Mouse (Mus musculus): ENCODE results near the gene Vasp.

Vasp gene

GRCm38 (mm10) chr7:19303046-19303305 lies 31.4 kb upstream of the Vasp start:
- no peak for DNase-seq

- no peak for DNase-seq
Measured at GRCm38 (mm10) chr7:19302264-19303045, 30.8 kb upstream of the Vasp start.

DNA sequence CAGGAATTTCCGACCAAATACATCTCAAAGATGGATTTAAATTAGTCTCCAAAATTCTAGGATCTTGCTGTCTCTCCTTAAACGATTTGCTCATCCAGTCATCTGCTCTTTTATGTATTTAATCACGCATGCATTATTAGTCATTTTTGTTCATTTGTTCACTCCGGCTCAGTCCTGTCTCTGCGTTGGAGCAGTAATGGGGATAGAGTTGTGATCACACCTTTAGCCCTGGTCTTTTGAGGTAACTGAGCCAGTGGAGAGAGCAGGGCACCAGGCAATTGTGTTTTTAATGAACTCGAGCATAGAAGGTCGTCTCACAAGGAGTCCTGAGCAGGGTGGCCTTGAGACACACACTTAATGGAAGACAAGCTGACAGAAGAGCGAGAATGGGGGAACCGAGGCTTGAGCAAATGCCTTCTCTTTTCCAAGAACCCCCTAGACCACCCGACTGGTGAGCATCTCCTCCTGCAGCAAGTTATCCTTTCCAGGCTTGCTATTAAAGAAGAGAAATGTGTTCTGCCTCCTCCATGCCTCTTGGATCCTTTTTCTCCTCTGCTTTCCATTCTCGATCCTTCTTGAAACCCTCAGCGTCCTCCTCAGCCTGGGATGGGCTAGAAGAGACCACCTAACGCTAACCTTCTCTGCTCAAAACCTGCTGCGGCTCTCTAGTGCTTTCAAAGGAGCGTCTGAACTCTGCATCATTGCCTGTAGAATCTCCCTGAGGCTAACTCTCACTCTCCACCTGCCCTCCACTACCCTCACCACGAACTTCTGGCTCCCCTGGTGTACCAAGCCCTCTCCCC lies 30.0 kb upstream of the Vasp start:
- no peak for DNase-seq

DNA sequence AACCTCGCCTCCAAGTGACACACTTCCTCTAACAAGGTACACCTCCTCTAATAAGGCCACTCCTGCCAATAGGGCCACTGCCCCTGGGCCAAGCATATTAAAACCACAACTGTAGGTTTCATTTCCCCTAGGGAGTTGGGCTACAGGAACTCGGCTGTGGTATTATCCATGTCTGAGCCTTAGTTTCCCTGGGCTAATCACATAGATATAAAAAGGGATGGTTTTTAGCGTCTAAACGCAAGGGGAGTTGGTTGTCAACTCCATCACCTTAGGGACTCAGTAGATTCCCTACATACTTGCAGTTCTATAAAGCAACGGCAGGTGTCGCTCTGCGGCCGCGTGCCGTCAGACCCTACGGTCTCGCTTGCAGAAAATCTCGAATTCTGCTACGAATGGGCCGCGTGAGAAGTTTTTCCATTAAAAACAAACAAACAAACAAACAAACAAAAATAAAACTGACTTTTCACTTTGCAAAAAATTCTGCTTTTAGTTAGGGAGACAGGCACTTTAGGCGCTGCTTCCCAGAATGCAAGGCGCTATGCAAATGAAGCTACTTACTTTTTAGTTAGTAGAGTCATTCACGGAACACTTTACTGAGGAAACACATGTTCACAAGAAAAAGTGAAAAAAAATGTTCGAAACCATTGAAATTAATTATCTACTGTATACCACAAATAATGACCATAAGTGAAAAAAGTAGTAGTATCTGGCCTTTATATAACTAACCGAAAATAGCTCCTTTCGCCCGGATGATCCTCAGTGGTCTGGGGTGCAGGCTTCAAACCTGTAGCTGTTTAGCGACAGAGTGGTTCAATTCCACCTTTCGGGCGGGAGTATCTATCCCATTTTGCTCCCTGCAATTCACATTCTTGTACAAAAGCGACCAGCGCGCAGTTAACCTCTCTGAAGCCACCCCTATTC lies 29.1 kb upstream of the Vasp start:
- peak; percentile 86 for DNase-seq

DNA sequence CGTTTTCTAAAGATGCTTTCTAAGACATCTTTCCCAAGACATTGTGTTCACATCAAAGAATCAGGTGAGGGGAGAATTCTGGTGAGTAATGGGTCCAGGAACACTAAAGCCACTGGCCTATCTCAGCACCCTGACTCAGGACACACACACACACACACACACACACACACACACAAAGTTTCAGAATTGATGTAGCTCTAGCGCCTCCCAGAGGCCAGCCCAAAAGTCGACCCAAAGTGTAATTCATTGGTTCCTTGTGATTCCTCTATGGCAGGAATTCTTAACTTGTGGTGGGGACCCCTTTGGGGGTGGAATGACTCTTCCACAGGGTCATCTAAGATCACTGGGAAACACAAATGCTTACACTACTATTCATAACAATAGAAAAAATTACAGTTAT lies 27.6 kb upstream of the Vasp start:
- no peak for DNase-seq

DNA sequence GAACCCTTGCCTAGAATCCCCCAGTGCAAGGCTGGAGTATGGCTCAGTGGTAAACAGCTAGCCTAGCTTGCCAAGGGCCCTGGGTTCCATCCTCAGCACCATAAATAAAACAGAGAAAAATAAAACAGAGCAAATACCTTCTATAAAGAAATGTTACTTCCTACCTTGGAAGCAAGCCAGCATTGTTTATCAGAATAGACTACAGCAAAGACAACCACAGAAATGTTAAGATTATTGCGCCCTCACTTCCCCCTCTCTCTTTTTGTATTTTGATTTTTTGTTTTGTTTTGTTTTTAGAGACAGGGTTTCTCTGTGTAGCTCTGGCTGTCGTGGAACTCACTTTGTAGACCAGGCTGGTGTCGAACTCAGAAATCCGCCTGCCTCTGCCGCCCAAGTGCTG lies 26.2 kb upstream of the Vasp start:
- DNase-seq: no peak

GRCm38 (mm10) chr7:19297034-19297433 lies 25.4 kb upstream of the Vasp start:
- DNase-seq: no peak

DNA sequence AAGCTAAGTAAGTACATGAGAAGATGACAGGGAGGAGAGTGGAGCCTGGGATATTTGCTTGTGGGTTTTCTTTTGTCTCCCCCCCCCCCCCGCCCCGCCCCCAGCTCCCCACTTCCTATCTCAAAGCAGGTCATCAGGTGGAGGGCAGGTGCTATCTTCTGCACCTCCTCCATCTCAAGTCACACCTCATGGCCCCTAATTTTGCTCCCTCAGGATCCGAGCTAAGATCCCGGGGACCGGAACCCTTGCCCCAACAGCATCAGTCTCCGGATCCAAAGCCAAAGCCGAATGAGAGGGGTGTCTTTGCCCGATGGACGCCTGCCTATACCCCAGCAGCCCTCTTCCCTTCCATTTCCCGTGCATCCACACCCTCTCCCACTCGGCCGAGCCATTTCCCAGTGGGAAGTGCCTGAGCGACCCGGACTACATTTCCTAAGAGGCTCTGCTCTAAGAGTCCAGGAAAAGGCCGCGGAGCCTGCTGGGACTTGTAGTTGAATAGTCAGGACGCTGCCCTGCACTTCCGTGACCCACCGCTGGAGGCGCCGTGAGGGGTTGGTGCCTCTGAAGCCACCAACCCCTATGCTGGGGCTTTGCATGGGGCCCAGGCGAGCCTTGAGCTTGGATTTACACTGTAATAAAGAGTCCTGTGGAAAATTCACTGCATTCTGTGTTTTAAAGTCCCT lies 24.0 kb upstream of the Vasp start:
- peak; percentile 98 for DNase-seq

GRCm38 (mm10) chr7:19290969-19291596 lies 19.5 kb upstream of the Vasp start:
- DNase-seq: no peak

GRCm38 (mm10) chr7:19284763-19285162 lies 13.1 kb upstream of the Vasp start:
- peak; percentile 71 for DNase-seq

- DNase-seq: no peak
Measured at GRCm38 (mm10) chr7:19283406-19283804, 11.8 kb upstream of the Vasp start.

DNA sequence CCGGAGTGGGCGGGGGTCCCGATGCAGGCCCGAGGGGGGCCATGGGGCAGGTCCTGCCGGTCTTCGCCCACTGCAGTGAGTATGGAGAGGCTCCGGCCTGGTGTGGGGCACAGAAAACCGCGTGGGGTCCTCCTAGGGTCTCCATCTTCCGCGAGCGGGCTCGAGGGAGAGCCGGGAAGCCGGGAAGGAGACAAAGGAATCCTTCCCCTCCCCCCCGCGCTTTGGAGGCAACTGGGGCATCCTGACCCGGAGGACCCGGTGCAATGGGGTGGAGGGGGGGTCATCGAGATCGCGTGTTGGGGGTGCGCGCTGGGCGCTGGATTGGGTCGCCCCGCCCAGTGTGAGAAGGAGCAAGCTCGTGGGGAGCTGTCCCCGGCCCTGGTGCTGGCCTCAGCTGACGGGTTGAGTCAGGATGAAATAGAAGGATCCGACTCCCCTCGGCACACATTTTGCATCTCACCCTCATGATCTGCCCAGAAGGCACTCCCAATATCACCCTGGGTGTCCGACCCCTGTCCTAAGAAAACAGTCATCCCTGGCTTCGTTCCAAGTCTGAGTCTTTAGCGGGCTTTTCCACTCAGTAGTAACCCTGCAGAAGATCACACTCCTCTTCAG lies 11.3 kb upstream of the Vasp start:
- peak; percentile 67 for DNase-seq

DNA sequence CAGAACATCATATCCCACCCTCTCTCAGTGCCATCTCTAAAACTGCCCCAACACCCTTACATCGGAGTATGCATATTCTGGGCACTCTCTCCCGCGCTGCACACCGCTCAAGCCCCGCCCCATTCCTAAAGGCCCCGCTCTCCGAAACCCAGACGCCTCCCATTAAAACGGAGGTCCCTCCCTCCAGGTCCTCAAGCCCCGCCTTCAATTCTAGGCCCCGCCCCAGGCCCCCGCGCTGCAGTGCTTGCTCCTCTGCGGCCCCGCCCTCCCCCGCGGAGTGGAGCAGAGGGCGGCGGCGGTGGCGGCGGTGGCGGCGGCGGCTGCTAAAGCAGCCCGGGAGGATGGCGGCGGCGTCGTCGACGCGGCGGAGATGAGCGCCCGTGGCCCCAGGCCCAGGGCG lies 10.8 kb upstream of the Vasp start, which contains the start of gene Rtn2:
Gene Rtn2 (plus strand): TSS at position 240 of the 400 bp plus-strand sequence.
- peak; percentile 90 for DNase-seq

DNA sequence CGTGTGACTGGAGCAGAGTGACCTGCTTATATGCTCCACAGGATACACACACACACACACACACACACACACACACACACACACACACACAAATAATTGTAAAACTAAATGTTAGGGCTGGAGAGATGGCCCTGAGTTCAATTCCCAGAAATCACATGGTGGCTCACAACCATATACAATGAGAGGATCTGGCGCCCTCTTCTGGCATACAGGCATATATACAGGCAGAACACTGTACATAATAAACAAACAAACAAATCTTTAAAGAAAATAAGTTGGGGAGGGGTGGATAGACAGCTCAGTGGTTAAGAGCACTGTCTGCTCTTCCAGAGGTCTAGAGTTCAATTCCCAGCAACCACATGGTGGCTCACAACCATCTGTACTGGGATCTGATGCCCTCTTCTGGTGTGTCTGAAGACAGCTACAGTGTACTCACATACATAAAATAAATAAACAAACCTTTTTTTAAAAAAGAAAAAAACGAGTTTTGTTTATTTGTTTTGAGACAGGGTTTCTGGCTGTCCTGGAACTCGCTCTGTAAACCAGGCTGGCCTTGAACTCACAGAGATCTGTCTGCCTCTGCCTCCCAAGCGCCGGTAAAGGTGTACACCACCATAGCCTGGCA lies 10.2 kb upstream of the Vasp start:
- peak; percentile 48 for DNase-seq

DNA sequence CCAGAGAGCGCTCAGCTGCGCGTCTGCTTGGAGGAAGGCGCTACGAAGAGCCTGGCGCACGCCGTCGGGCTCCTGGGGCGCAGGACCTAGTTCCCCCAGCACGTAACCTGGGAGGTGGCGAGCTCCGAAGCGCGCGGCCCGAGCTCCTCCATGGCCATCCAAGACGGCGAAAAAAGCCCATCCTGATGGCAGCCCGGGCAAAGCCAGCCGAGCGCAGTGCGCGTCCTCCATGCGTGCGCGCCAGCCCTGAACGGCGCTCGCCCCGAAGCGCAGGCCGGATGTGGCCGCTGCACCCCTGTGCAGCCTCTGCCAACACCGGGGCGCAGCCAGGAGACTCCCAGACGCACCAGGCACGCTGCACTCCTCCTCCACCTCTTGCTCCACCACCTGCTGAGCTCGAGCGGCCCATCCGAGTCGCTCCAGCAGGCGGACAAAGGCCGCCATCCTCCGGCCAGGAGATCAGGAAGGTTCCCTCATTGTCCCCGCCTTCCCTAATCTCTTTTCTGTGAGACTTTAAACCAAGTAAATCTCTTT lies 8.0 kb upstream of the Vasp start, which contains the start of gene Ppm1n:
Gene Ppm1n (minus strand): TSS at position 484 of the 534 bp plus-strand sequence.
- DNase-seq: no peak

DNA sequence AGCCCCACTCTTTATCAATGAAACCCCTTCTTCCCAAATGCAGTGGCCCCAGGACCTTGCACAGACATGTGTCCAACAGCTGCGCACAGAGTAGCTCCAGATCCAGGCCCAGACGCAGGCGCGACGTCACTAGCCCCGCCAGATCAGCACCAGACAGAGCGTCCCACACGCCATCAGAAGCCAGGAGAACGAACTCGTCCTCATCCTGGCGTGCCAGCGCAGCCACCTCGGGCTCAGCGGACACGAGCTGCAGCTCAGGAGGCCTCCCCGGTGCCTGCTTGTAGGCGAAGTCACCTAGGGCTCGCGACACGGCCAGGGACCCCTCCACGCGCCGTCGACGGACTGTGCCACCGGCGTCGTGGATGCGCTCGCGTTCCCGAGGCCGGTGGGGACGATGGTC lies 7.4 kb upstream of the Vasp start:
- no peak for DNase-seq

DNA sequence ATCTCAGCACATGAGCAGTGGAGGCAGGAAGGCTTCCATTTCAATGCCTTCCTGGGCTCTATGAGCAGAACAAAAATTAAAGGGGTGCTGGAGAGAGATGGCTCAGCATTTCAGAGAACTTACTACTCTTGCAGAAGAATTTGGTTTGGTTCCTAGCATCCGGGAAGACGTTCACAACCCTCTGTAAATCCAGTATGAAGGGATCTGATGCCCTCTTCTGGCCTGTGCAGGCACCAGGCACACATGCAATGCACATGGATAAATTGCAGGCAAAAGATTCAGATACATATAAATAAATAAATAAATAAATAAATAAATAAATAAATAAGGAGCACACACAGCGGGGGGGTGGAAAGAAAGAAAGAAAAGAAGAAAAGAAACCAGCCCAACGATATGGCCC lies 4.6 kb upstream of the Vasp start:
- DNase-seq: no peak

DNA sequence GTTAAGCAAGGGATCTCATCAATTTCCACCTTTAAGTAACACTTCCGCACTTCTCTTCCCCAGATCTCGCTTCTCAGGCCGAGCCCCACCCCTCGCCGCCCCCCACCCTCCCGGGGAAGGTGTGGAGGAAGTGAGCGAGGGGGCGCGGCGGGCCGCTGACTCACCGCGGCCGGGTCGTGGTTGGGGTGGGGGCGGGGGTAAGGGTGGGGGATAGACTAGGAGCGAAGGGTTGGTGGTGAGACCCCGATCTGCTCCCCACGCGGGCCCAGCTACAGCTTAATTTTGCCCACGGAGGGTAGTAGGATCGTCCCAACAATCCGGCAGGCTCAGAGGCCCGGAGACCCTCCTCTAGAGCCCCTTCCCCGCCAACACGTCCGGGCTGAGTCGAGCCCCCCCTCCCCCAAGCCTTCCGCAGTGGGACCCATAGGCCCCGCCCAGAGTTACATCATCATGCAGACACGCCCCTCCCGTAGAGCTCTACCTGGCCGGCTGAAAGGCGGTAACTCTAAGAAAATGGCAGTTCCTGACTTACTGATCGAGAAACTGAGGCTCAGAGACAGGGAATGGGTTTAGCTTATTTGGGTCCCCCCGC lies 652 bp upstream of the Vasp start:
- peak; percentile 64 for DNase-seq

GRCm38 (mm10) chr7:19270509-19271237 lies 944 bp downstream of the Vasp start:
- DNase-seq: peak; percentile 27

All from cerebellum, adult 8-10 months (tissue).